Mouse (Mus musculus): Measurements from ENCODE around the gene Aurka.

- TF ChIP-seq CTCF (IDR thresholded peaks at IDR 0.05; ENCODE audit: extremely low read depth, insufficient read depth, low read length) (no peak), POLR2A (IDR thresholded peaks at IDR 0.05; ENCODE audit: extremely low read depth, insufficient read depth, low read length) (peak; percentile 55; the same call in 1 of the 2 replicates)
Measured at GRCm38 (mm10) chr2:172345258-172345738, 25.0 kb downstream of the Aurka start, which contains the start of gene Fam210b.
